Mouse (Mus musculus) forebrain, embryonic 16.5 days (tissue): ENCODE results near the gene Pdk2. TPM values are rescaled to one million over a fixed set of nuclear protein-coding genes. Genes with fewer than 3 reads are reported as not detected.
A peak's percentile ranks its signal among the peaks of the same experiment; 100 is the strongest.

ENCODE experiments used
- ATAC-seq: fragments of 200-750 bp; cut with Nextera tagmentation; 2 replicates; pipeline ENCODE4 v1.8.0; 2017; ENCODE audit warnings: mild to moderate bottlenecking, moderate library complexity
- H3K27ac ChIP-seq: fragments of 300-500 bp; sonication (generic); 2 replicates; pipeline ENCODE4 v1.5.1; 2014; ENCODE audit warnings: low read length, control low read depth
- H3K27me3 ChIP-seq: fragments of 300-500 bp; sonication (generic); replicated peaks from 2 replicates; pipeline ENCODE4 v1.6.1; 2014; ENCODE audit warnings: low read length; ENCODE audit not compliant: control insufficient read depth, insufficient read depth
- H3K36me3 ChIP-seq: fragments of 300-500 bp; sonication (generic); 2 replicates; pipeline ENCODE4 v1.6.1; 2014; ENCODE audit not compliant: control insufficient read depth, insufficient read depth
- H3K4me1 ChIP-seq: fragments of 300-500 bp; sonication (generic); replicated peaks from 2 replicates; pipeline ENCODE4 v1.6.1; 2014; ENCODE audit warnings: low read length; ENCODE audit not compliant: control insufficient read depth, insufficient read depth
- H3K4me2 ChIP-seq: fragments of 300-500 bp; sonication (generic); 2 replicates; pipeline ENCODE4 v1.6.1; 2014; ENCODE audit warnings: mild to moderate bottlenecking, low read length, control low read depth
- H3K4me3 ChIP-seq: fragments of 300-500 bp; sonication (generic); replicated peaks from 2 replicates; pipeline ENCODE4 v1.5.1; 2014; ENCODE audit warnings: mild to moderate bottlenecking, low read length, control low read depth
- H3K9ac ChIP-seq: fragments of 300-500 bp; sonication (generic); replicated peaks from 2 replicates; pipeline ENCODE4 v1.6.1; 2014; ENCODE audit warnings: low read depth, low read length, control low read depth
- H3K9me3 ChIP-seq: fragments of 300-500 bp; sonication (generic); 2 replicates; pipeline ENCODE4 v1.6.1; 2016; ENCODE audit warnings: low read length; ENCODE audit not compliant: control insufficient read depth
- WGBS: fragments of 180-500 bp; shearing (Covaris S2); extraction: QIAGEN DNeasy Blood & Tissue Kit; methylation state at CpG from one replicate; pipeline ENCODE4 v1.1.7; 2014; 5-methylcytosine and 5-hydroxymethylcytosine counted together
- polyA plus RNA-seq: library from polyadenylated mRNA; unstranded; fragments of >200 nt; fragmentation: Nextera tagmentation; extraction: Ambion mirVana; gene quantifications from 2 replicates; pipeline ENCODE4 v1.2.1, GENCODE M21; 2015

Pdk2 gene
- polyA plus RNA-seq, 1 experiment from 2014 or later: 27.6 TPM

GRCm38 (mm10) chr11:95072136-95072535, 31.0 kb upstream of the Pdk2 start:
- ATAC-seq: no peak
- WGBS: 75% methylated on average over 8 of the region's 8 CpGs
- Histone ChIP-seq H3K9ac (no peak overlapping the region), H3K4me3 (no peak overlapping the region), H3K27me3 (peaks cover 8% of the 10 kb centered on the region), H3K4me1 (peaks cover 16% of the 10 kb centered on the region; the same call in 1 of the 2 replicates), H3K36me3 (no peaks in the 10 kb centered on the region), H3K27ac (no peak overlapping the region), H3K4me2 (no peak overlapping the region), H3K9me3 (no peaks in the 10 kb centered on the region)

- Histone ChIP-seq H3K9ac (no peak overlapping the region), H3K4me3 (no peak overlapping the region), H3K9me3 (no peaks in the 10 kb centered on the region), H3K36me3 (no peaks in the 10 kb centered on the region), H3K27me3 (peaks cover 8% of the 10 kb centered on the region), H3K4me2 (no peak overlapping the region), H3K27ac (no peak overlapping the region), H3K4me1 (peaks cover 11% of the 10 kb centered on the region; the same call in 1 of the 2 replicates)
- WGBS: 27% methylated on average over 7 of the region's 7 CpGs
- ATAC-seq: no peak
These were observed 30.1 kb upstream of the Pdk2 start for GRCm38 (mm10) chr11:95071266-95071665.

- WGBS: 67% methylated on average over 7 of the region's 8 CpGs
- H3K4me1 ChIP-seq: peaks cover 3% of the 10 kb centered on the region; the same call in 1 of the 2 replicates
- no peak for ATAC-seq
- H3K9ac ChIP-seq: no peak overlapping the region
- H3K4me3 ChIP-seq: no peak overlapping the region
- no peaks in the 10 kb centered on the region for H3K9me3 ChIP-seq
- H3K36me3 ChIP-seq: no peaks in the 10 kb centered on the region
- H3K27ac ChIP-seq: no peak overlapping the region
- no peak overlapping the region for H3K4me2 ChIP-seq
- peaks cover 8% of the 10 kb centered on the region for H3K27me3 ChIP-seq
These were observed 29.3 kb upstream of the Pdk2 start for GRCm38 (mm10) chr11:95070140-95071107.

- H3K27ac ChIP-seq: no peak overlapping the region
- H3K27me3 ChIP-seq: peaks cover 3% of the 10 kb centered on the region
- no peak for ATAC-seq
- no peaks in the 10 kb centered on the region for H3K9me3 ChIP-seq
- H3K9ac ChIP-seq: no peak overlapping the region
- WGBS: 88% methylated on average over 10 of the region's 10 CpGs
- no peaks in the 10 kb centered on the region for H3K36me3 ChIP-seq
- H3K4me2 ChIP-seq: no peak overlapping the region
- no peaks in the 10 kb centered on the region for H3K4me1 ChIP-seq
- no peak overlapping the region for H3K4me3 ChIP-seq
These were observed 28.2 kb upstream of the Pdk2 start for GRCm38 (mm10) chr11:95069226-95069957.

- Histone ChIP-seq H3K27ac (no peak overlapping the region), H3K4me3 (peak overlapping the region; percentile 26), H3K27me3 (no peaks in the 10 kb centered on the region), H3K9ac (peak overlapping the region; percentile 32; the same call in 1 of the 2 replicates), H3K4me2 (peak overlapping the region; percentile 42), H3K36me3 (no peaks in the 10 kb centered on the region), H3K9me3 (no peaks in the 10 kb centered on the region), H3K4me1 (peaks cover 9% of the 10 kb centered on the region)
- 0 out of 2 replicates have a peak, but pooled peaks have one; percentile 63 for ATAC-seq
- 10% methylated on average over 19 of the region's 19 CpGs for WGBS
These were observed 15.8 kb upstream of the Pdk2 start for GRCm38 (mm10) chr11:95056768-95057501.

- Histone ChIP-seq H3K9me3 (no peaks in the 10 kb centered on the region), H3K27me3 (no peaks in the 10 kb centered on the region), H3K27ac (no peak overlapping the region), H3K9ac (no peak overlapping the region), H3K4me3 (no peak overlapping the region), H3K4me2 (no peak overlapping the region), H3K4me1 (peaks cover 9% of the 10 kb centered on the region), H3K36me3 (no peaks in the 10 kb centered on the region)
- 81% methylated on average over 9 of the region's 9 CpGs for WGBS
- ATAC-seq: no peak
These were observed 11.9 kb upstream of the Pdk2 start for GRCm38 (mm10) chr11:95053062-95053461.

- H3K4me1 ChIP-seq: no peaks in the 10 kb centered on the region; the same call in 1 of the 2 replicates
- no peak overlapping the region for H3K27ac ChIP-seq
- WGBS: 57% methylated on average over 9 of the region's 9 CpGs
- ATAC-seq: peak; percentile 33
- no peaks in the 10 kb centered on the region for H3K36me3 ChIP-seq
- no peak overlapping the region for H3K4me3 ChIP-seq
- no peaks in the 10 kb centered on the region for H3K27me3 ChIP-seq
- H3K9ac ChIP-seq: no peak overlapping the region
- H3K4me2 ChIP-seq: no peak overlapping the region
- H3K9me3 ChIP-seq: no peaks in the 10 kb centered on the region
These were observed 6.0 kb upstream of the Pdk2 start for GRCm38 (mm10) chr11:95046980-95047680.

- no peak overlapping the region for H3K27ac ChIP-seq
- no peaks in the 10 kb centered on the region for H3K36me3 ChIP-seq
- H3K4me3 ChIP-seq: no peak overlapping the region
- 63% methylated on average over 12 of the region's 13 CpGs for WGBS
- peaks cover 18% of the 10 kb centered on the region for H3K4me1 ChIP-seq
- H3K4me2 ChIP-seq: no peak overlapping the region
- H3K27me3 ChIP-seq: no peaks in the 10 kb centered on the region
- ATAC-seq: no peak
- no peaks in the 10 kb centered on the region for H3K9me3 ChIP-seq
- no peak overlapping the region for H3K9ac ChIP-seq
These were observed 3.2 kb upstream of the Pdk2 start for GRCm38 (mm10) chr11:95044185-95044870.
